Mouse (Mus musculus): ENCODE measurements around the gene Nid1. TPM values are rescaled to one million over a fixed set of nuclear protein-coding genes. Genes with fewer than 3 reads are reported as not detected.
"Not testable (repeated sequence)": the region's sequence is repeated elsewhere in the genome, so short reads cannot be mapped to it uniquely, and the experiment has no call there.

Nid1 gene
- 18.2 and 18.3 TPM in 2 replicates for polyA plus RNA-seq (2012; rRNA removed)
- 16.9 and 22.7 TPM in 2 replicates for polyA plus RNA-seq (2014; fragmentation: Nextera tagmentation; extraction: Ambion mirVana)

- Histone ChIP-seq H3K4me2 (ENCODE audit: low read depth) (peak within 1 kb of the TSS; percentile 22), H3K4me3 (ENCODE audit: insufficient read depth in 1 of 2, low read depth in 2 of 2, low read length in 2 of 2) (peak within 1 kb of the TSS in 1 of 2 experiments; percentile 40; a peak in 2 of 4 replicates)
- not testable (repeated sequence) for H3K27me3 ChIP-seq (ENCODE audit: control insufficient read depth, insufficient read depth, low read length); DNase-seq (ENCODE audit: low read depth in 3 of 3, low spot score in 3 of 3); H3K27ac ChIP-seq; H3K9me3 ChIP-seq (ENCODE audit: control insufficient read depth, low read length); H3K36me3 ChIP-seq (replicated peaks; ENCODE audit: control insufficient read depth, insufficient read depth, low read depth); H3K9ac ChIP-seq (replicated peaks); H3K4me1 ChIP-seq (replicated peaks; ENCODE audit: control insufficient read depth in 2 of 2, insufficient read depth in 2 of 2, low read length in 1 of 2)
- WGBS (ENCODE audit: insufficient replicate concordance), result 2% methylated on average over 25 of the region's 39 CpGs
- peak; percentile 40 for ATAC-seq (ENCODE audit: insufficient read depth)
Measured at GRCm38 (mm10) chr13:13437460-13438015, at the start of gene Nid1. Gene Nid1, plus strand, starts transcription at chr13:13437551.

- H3K4me2 ChIP-seq (ENCODE audit: low read depth), result peak within 1 kb of the TSS; percentile 29
- H3K9me3 ChIP-seq (ENCODE audit: control insufficient read depth, low read length); H3K27me3 ChIP-seq (ENCODE audit: control insufficient read depth, insufficient read depth, low read length); H3K36me3 ChIP-seq (replicated peaks; ENCODE audit: control insufficient read depth, insufficient read depth, low read depth); H3K9ac ChIP-seq (replicated peaks); H3K4me1 ChIP-seq (replicated peaks; ENCODE audit: control insufficient read depth in 2 of 2, insufficient read depth in 2 of 2, low read length in 1 of 2); DNase-seq (ENCODE audit: low read depth in 3 of 3, low spot score in 3 of 3); H3K27ac ChIP-seq: not testable (repeated sequence)
- peak within 1 kb of the TSS; percentile 14 to 27; a peak in 1 of 4 replicates for H3K4me3 ChIP-seq (ENCODE audit: insufficient read depth in 1 of 2, low read depth in 2 of 2, low read length in 2 of 2)
- ATAC-seq (ENCODE audit: insufficient read depth), result peak; percentile 79
- WGBS (ENCODE audit: insufficient replicate concordance), result under 1% methylated on average over 46 of the region's 78 CpGs
Measured at GRCm38 (mm10) chr13:13393228-13394095, 43.9 kb upstream of the Nid1 start, which contains the start of gene Gpr137b. Gene Gpr137b, minus strand, starts transcription at chr13:13394014.

- 2% methylated on average over 12 of the region's 15 CpGs for WGBS (ENCODE audit: insufficient replicate concordance)
- not testable (repeated sequence) for H3K27me3 ChIP-seq (ENCODE audit: control insufficient read depth, insufficient read depth, low read length); H3K9ac ChIP-seq (replicated peaks); H3K36me3 ChIP-seq (replicated peaks; ENCODE audit: control insufficient read depth, insufficient read depth, low read depth); H3K4me1 ChIP-seq (replicated peaks; ENCODE audit: control insufficient read depth in 2 of 2, insufficient read depth in 2 of 2, low read length in 1 of 2); H3K27ac ChIP-seq; H3K9me3 ChIP-seq (ENCODE audit: control insufficient read depth, low read length); DNase-seq (ENCODE audit: low read depth in 3 of 3, low spot score in 3 of 3)
- ATAC-seq (ENCODE audit: insufficient read depth), result peak; percentile 45; the same call in 1 of the 2 replicates
- H3K4me3 ChIP-seq (ENCODE audit: insufficient read depth in 1 of 2, low read depth in 2 of 2, low read length in 2 of 2), result peak overlapping the region in 1 of 2 experiments; percentile 27; a peak in 1 of 4 replicates
- peak overlapping the region; percentile 22 for H3K4me2 ChIP-seq (ENCODE audit: low read depth)
Measured at GRCm38 (mm10) chr13:13394096-13394395, 43.3 kb upstream of the Nid1 start.

- WGBS (ENCODE audit: insufficient replicate concordance), result 46% methylated on average over 3 of the region's 3 CpGs
- not testable (repeated sequence) for ATAC-seq (ENCODE audit: insufficient read depth); H3K4me1 ChIP-seq (replicated peaks; ENCODE audit: control insufficient read depth in 2 of 2, insufficient read depth in 2 of 2, low read length in 1 of 2); H3K9me3 ChIP-seq (ENCODE audit: control insufficient read depth, low read length); H3K36me3 ChIP-seq (replicated peaks; ENCODE audit: control insufficient read depth, insufficient read depth, low read depth); DNase-seq (ENCODE audit: low read depth in 3 of 3, low spot score in 3 of 3); H3K4me2 ChIP-seq (ENCODE audit: low read depth); H3K27me3 ChIP-seq (ENCODE audit: control insufficient read depth, insufficient read depth, low read length); H3K4me3 ChIP-seq (ENCODE audit: insufficient read depth in 1 of 2, low read depth in 2 of 2, low read length in 2 of 2); H3K9ac ChIP-seq (replicated peaks); H3K27ac ChIP-seq
Measured at GRCm38 (mm10) chr13:13400851-13401250, 36.5 kb upstream of the Nid1 start.

- 57% methylated on average over 5 of the region's 5 CpGs for WGBS (ENCODE audit: insufficient replicate concordance)
- H3K4me1 ChIP-seq (replicated peaks; ENCODE audit: control insufficient read depth in 2 of 2, insufficient read depth in 2 of 2, low read length in 1 of 2); H3K4me2 ChIP-seq (ENCODE audit: low read depth); H3K27ac ChIP-seq; H3K4me3 ChIP-seq (ENCODE audit: insufficient read depth in 1 of 2, low read depth in 2 of 2, low read length in 2 of 2); ATAC-seq (ENCODE audit: insufficient read depth); H3K27me3 ChIP-seq (ENCODE audit: control insufficient read depth, insufficient read depth, low read length); DNase-seq (ENCODE audit: low read depth in 3 of 3, low spot score in 3 of 3); H3K9me3 ChIP-seq (ENCODE audit: control insufficient read depth, low read length); H3K9ac ChIP-seq (replicated peaks); H3K36me3 ChIP-seq (replicated peaks; ENCODE audit: control insufficient read depth, insufficient read depth, low read depth): not testable (repeated sequence)
Measured at GRCm38 (mm10) chr13:13402818-13403217, 34.5 kb upstream of the Nid1 start.

- not testable (repeated sequence) for H3K27me3 ChIP-seq (ENCODE audit: control insufficient read depth, insufficient read depth, low read length); H3K4me2 ChIP-seq (ENCODE audit: low read depth); H3K4me3 ChIP-seq (ENCODE audit: insufficient read depth in 1 of 2, low read depth in 2 of 2, low read length in 2 of 2); H3K4me1 ChIP-seq (replicated peaks; ENCODE audit: control insufficient read depth in 2 of 2, insufficient read depth in 2 of 2, low read length in 1 of 2); H3K9me3 ChIP-seq (ENCODE audit: control insufficient read depth, low read length); H3K36me3 ChIP-seq (replicated peaks; ENCODE audit: control insufficient read depth, insufficient read depth, low read depth); ATAC-seq (ENCODE audit: insufficient read depth); DNase-seq (ENCODE audit: low read depth in 3 of 3, low spot score in 3 of 3); H3K9ac ChIP-seq (replicated peaks); H3K27ac ChIP-seq
- WGBS (ENCODE audit: insufficient replicate concordance), result 51% methylated on average over 2 of the region's 3 CpGs
Measured at GRCm38 (mm10) chr13:13403366-13403765, 34.0 kb upstream of the Nid1 start.

- H3K27me3 ChIP-seq (ENCODE audit: control insufficient read depth, insufficient read depth, low read length); H3K9ac ChIP-seq (replicated peaks); H3K4me1 ChIP-seq (replicated peaks; ENCODE audit: control insufficient read depth in 2 of 2, insufficient read depth in 2 of 2, low read length in 1 of 2); ATAC-seq (ENCODE audit: insufficient read depth); DNase-seq (ENCODE audit: low read depth in 3 of 3, low spot score in 3 of 3); H3K4me3 ChIP-seq (ENCODE audit: insufficient read depth in 1 of 2, low read depth in 2 of 2, low read length in 2 of 2); H3K9me3 ChIP-seq (ENCODE audit: control insufficient read depth, low read length); H3K36me3 ChIP-seq (replicated peaks; ENCODE audit: control insufficient read depth, insufficient read depth, low read depth); H3K27ac ChIP-seq; H3K4me2 ChIP-seq (ENCODE audit: low read depth): not testable (repeated sequence)
- WGBS (ENCODE audit: insufficient replicate concordance), result 54% methylated on average over 4 of the region's 6 CpGs
Measured at GRCm38 (mm10) chr13:13403839-13404238, 33.5 kb upstream of the Nid1 start.

All from liver, embryonic 14.5 days (tissue).